Mouse (Mus musculus) left cerebral cortex, adult 9 months (tissue): Measurements from ENCODE around the gene Zfp809.
"Not testable (repeated sequence)": the region's sequence is repeated elsewhere in the genome, so short reads cannot be mapped to it uniquely, and the experiment has no call there.

Source experiments
- DNase-seq, 2 experiments: peaks; one replicate each; pipeline ENCODE4 v3.0.0; 2022; ENCODE audit warnings: low spot score in 2 of 2

Gene Zfp809

GRCm38 (mm10) chr9:22225581-22226388 is at the start of gene Zfp809:
Zfp809 (plus strand) TSS chr9:22225714.
- peak; percentile 94 to 100 for DNase-seq

- DNase-seq = peak in 1 of 2 experiments; percentile 26
Measured at GRCm38 (mm10) chr9:22188025-22188611, 37.4 kb upstream of the Zfp809 start, which contains the start of gene Zfp872. Zfp872 (plus strand) TSS chr9:22188090.

- no peak for DNase-seq
Measured at GRCm38 (mm10) chr9:22196412-22196811, 29.1 kb upstream of the Zfp809 start.

- DNase-seq = no peak
Measured at GRCm38 (mm10) chr9:22213785-22214194, 11.7 kb upstream of the Zfp809 start.

- no peak for DNase-seq
Measured at GRCm38 (mm10) chr9:22214549-22214948, 11.0 kb upstream of the Zfp809 start.

GRCm38 (mm10) chr9:22216705-22217104 is 8.8 kb upstream of the Zfp809 start:
- DNase-seq = no peak

GRCm38 (mm10) chr9:22217858-22218493 is 7.5 kb upstream of the Zfp809 start:
- no peak for DNase-seq

GRCm38 (mm10) chr9:22224066-22224465 is 1.4 kb upstream of the Zfp809 start:
- no peak for DNase-seq

GRCm38 (mm10) chr9:22224536-22225503 is 694 bp upstream of the Zfp809 start:
- DNase-seq = peak in 1 of 2 experiments; percentile 11

GRCm38 (mm10) chr9:22226389-22226673 is 817 bp downstream of the Zfp809 start:
- not testable (repeated sequence) for DNase-seq

- no peak for DNase-seq
Measured at GRCm38 (mm10) chr9:22226846-22227245, 1.3 kb downstream of the Zfp809 start.

- no peak for DNase-seq
Measured at GRCm38 (mm10) chr9:22229386-22230026, 4.0 kb downstream of the Zfp809 start.

GRCm38 (mm10) chr9:22230061-22230460 is 4.5 kb downstream of the Zfp809 start:
- no peak for DNase-seq

GRCm38 (mm10) chr9:22230556-22230955 is 5.0 kb downstream of the Zfp809 start:
- no peak for DNase-seq

GRCm38 (mm10) chr9:22240001-22240400 is 14.5 kb downstream of the Zfp809 start:
- no peak for DNase-seq

- no peak for DNase-seq
Measured at GRCm38 (mm10) chr9:22244242-22244641, 18.7 kb downstream of the Zfp809 start.

GRCm38 (mm10) chr9:22256579-22256978 is 31.1 kb downstream of the Zfp809 start:
- no peak for DNase-seq

GRCm38 (mm10) chr9:22258784-22259183 is 33.3 kb downstream of the Zfp809 start:
- no peak for DNase-seq

GRCm38 (mm10) chr9:22259184-22260091 is 33.9 kb downstream of the Zfp809 start, which contains the start of gene Zfp599:
Zfp599 (minus strand) TSS chr9:22259895.
- peak; percentile 44 to 63 for DNase-seq

- no peak for DNase-seq
Measured at GRCm38 (mm10) chr9:22260092-22260422, 34.5 kb downstream of the Zfp809 start.
